Comparison of ENCODE assay signal across 8 mouse cellular contexts in genomic region chr11:78182450-78182849, GRCm38 (mm10). TPM values are rescaled to one million over a fixed set of nuclear protein-coding genes. Genes with fewer than 3 reads are reported as not detected.
DNase-seq lines count a peak whose midpoint lies in the region; ATAC-seq and TF ChIP-seq lines count a peak whose summit lies in the region.

No protein-coding gene starts in this region.

- peaks cover 53% of the 10 kb centered on the region for H3K4me1 ChIP-seq in kidney, embryonic 15.5 days
- peaks cover 13% of the 10 kb centered on the region for H3K4me1 ChIP-seq in bone marrow macrophage, adult 2 months (ENCODE audit: control insufficient read depth, insufficient read depth, low read length)
- peaks cover 54% of the 10 kb centered on the region for H3K4me1 ChIP-seq in hindbrain, embryonic 15.5 days (replicated peaks)
- H3K4me1 ChIP-seq in midbrain, embryonic 14.5 days (ENCODE audit: control insufficient read depth, insufficient read depth, low read length), result peaks cover 23% of the 10 kb centered on the region

- H3K9me3 ChIP-seq in kidney, embryonic 15.5 days (replicated peaks), result no peaks in the 10 kb centered on the region
- H3K9me3 ChIP-seq in hindbrain, embryonic 15.5 days, result no peaks in the 10 kb centered on the region
- H3K9me3 ChIP-seq in midbrain, embryonic 14.5 days (ENCODE audit: control insufficient read depth, low read length), result no peaks in the 10 kb centered on the region

- intact Hi-C loops in gastrocnemius, postnatal 36 days (cut with DNase I), result no loop called here

- 6% methylated on average over 7 of the region's 7 CpGs for WGBS in kidney, embryonic 15.5 days
- WGBS in hindbrain, embryonic 15.5 days, result 13% methylated on average over 7 of the region's 7 CpGs
- WGBS in midbrain, embryonic 14.5 days, result 8% methylated on average over 7 of the region's 7 CpGs

- TF ChIP-seq POLR2A in bone marrow macrophage, adult 2 months (IDR thresholded peaks at IDR 0.05; ENCODE audit: borderline replicate concordance, low read depth, low read length), result no peak

- H3K9ac ChIP-seq in kidney, embryonic 15.5 days, result peak overlapping the region; percentile 97
- peak overlapping the region; percentile 69 for H3K9ac ChIP-seq in hindbrain, embryonic 15.5 days
- peak overlapping the region; percentile 90 for H3K9ac ChIP-seq in midbrain, embryonic 14.5 days (replicated peaks; ENCODE audit: low read length)

- H3K27ac ChIP-seq in kidney, embryonic 15.5 days, result peak overlapping the region; percentile 96
- H3K27ac ChIP-seq in bone marrow macrophage, adult 2 months (ENCODE audit: insufficient read depth, low read depth, low read length), result peak overlapping the region; percentile 84
- peak overlapping the region; percentile 94 for H3K27ac ChIP-seq in hindbrain, embryonic 15.5 days (replicated peaks)
- peak overlapping the region; percentile 95; the same call in 1 of the 2 replicates for H3K27ac ChIP-seq in midbrain, embryonic 14.5 days (replicated peaks; ENCODE audit: low read depth, low read length)

- H3K4me3 ChIP-seq in kidney, embryonic 15.5 days (replicated peaks), result peak overlapping the region; percentile 95
- peak overlapping the region; percentile 88 for H3K4me3 ChIP-seq in bone marrow macrophage, adult 2 months (ENCODE audit: insufficient read depth, low read length)
- peak overlapping the region; percentile 59 for H3K4me3 ChIP-seq in hindbrain, embryonic 15.5 days
- peak overlapping the region; percentile 90 for H3K4me3 ChIP-seq in midbrain, embryonic 14.5 days (replicated peaks; ENCODE audit: low read depth, low read length)

- ATAC-seq in kidney, embryonic 15.5 days (replicated peaks; ENCODE audit: low FRiP score), result no peak
- no peak for ATAC-seq in hindbrain, embryonic 15.5 days (ENCODE audit: low FRiP score, low read depth)
- no peak for ATAC-seq in midbrain, embryonic 14.5 days (ENCODE audit: low FRiP score, low TSS enrichment)

- no peaks in the 10 kb centered on the region for H3K27me3 ChIP-seq in kidney, embryonic 15.5 days
- H3K27me3 ChIP-seq in hindbrain, embryonic 15.5 days, result no peaks in the 10 kb centered on the region
- H3K27me3 ChIP-seq in midbrain, embryonic 14.5 days (ENCODE audit: control insufficient read depth, insufficient read depth, low read length), result no peaks in the 10 kb centered on the region

- H3K4me2 ChIP-seq in kidney, embryonic 15.5 days, result peak overlapping the region; percentile 94
- peak overlapping the region; percentile 70 for H3K4me2 ChIP-seq in hindbrain, embryonic 15.5 days
- peak overlapping the region; percentile 83 for H3K4me2 ChIP-seq in midbrain, embryonic 14.5 days (ENCODE audit: low read length)

- no peak for TF ChIP-seq CTCF in bone marrow macrophage, adult 2 months (IDR thresholded peaks at IDR 0.05; ENCODE audit: low read depth, low read length)

- peaks cover 32% of the 10 kb centered on the region for H3K36me3 ChIP-seq in kidney, embryonic 15.5 days
- peaks cover 28% of the 10 kb centered on the region for H3K36me3 ChIP-seq in hindbrain, embryonic 15.5 days
- peaks cover 36% of the 10 kb centered on the region for H3K36me3 ChIP-seq in midbrain, embryonic 14.5 days (ENCODE audit: control insufficient read depth, insufficient read depth, low read length)

- DNase-seq in kidney, adult 9 months, result no peak
- no peak for DNase-seq in midbrain, embryonic 14.5 days
- no peak for DNase-seq in T-cell, adult 2 months (ENCODE audit: low spot score)
- DNase-seq in adrenal gland, adult 8-10 months, result no peak
- DNase-seq in gastrocnemius, postnatal 36 days, result no peak

RNA-seq across cellular contexts. Expression of gene Rpl23a, which starts 0.9 kb away (rescaled TPM):
- polyA plus RNA-seq in kidney, embryonic 15.5 days (2015; fragmentation: Nextera tagmentation; extraction: Ambion mirVana), result 1,327 and 1,492 TPM in 2 replicates
- polyA plus RNA-seq in bone marrow macrophage, adult 2 months (2012; ENCODE audit: insufficient read depth, insufficient read length, missing spikeins), result 867 and 1,013 TPM in 2 replicates
- 743 and 824 TPM in 2 replicates for polyA plus RNA-seq in hindbrain, embryonic 15.5 days (2015; fragmentation: Nextera tagmentation; extraction: Ambion mirVana)
- 977 and 1,164 TPM in 2 replicates for polyA plus RNA-seq in midbrain, embryonic 14.5 days (2014; fragmentation: Nextera tagmentation; extraction: Ambion mirVana)
- total RNA-seq in adrenal gland, adult 8-10 months (2022), result 1,000 to 10,000 TPM; 1,361 to 1,741 (median 1,547) TPM
- 100 to 1,000 TPM; 644 to 813 TPM for total RNA-seq in gastrocnemius, postnatal 36 days (2021)

RNA-seq across cellular contexts. Expression of gene Rab34, which starts 5.8 kb away (rescaled TPM):
- polyA plus RNA-seq in kidney, embryonic 15.5 days (2015; fragmentation: Nextera tagmentation; extraction: Ambion mirVana), result 113 and 132 TPM in 2 replicates
- 28.8 and 30.5 TPM in 2 replicates for polyA plus RNA-seq in bone marrow macrophage, adult 2 months (2012; ENCODE audit: insufficient read depth, insufficient read length, missing spikeins)
- polyA plus RNA-seq in hindbrain, embryonic 15.5 days (2015; fragmentation: Nextera tagmentation; extraction: Ambion mirVana), result 58.0 and 65.7 TPM in 2 replicates
- polyA plus RNA-seq in midbrain, embryonic 14.5 days (2014; fragmentation: Nextera tagmentation; extraction: Ambion mirVana), result 51.7 and 53.3 TPM in 2 replicates
- total RNA-seq in adrenal gland, adult 8-10 months (2022), result 100 to 1,000 TPM in 2 of 4 experiments, 10 to 100 TPM in 2; 72.8 to 116 (median 98.4) TPM
- 1 to 10 TPM; 4.2 to 4.5 TPM for total RNA-seq in gastrocnemius, postnatal 36 days (2021)

RNA-seq across cellular contexts. Expression of gene Tlcd1, which starts 5.9 kb away (rescaled TPM):
- polyA plus RNA-seq in kidney, embryonic 15.5 days (2015; fragmentation: Nextera tagmentation; extraction: Ambion mirVana), result 28.7 and 31.8 TPM in 2 replicates
- 2.2 and 2.5 TPM in 2 replicates for polyA plus RNA-seq in bone marrow macrophage, adult 2 months (2012; ENCODE audit: insufficient read depth, insufficient read length, missing spikeins)
- 12.8 and 13.2 TPM in 2 replicates for polyA plus RNA-seq in hindbrain, embryonic 15.5 days (2015; fragmentation: Nextera tagmentation; extraction: Ambion mirVana)
- 6.4 and 6.9 TPM in 2 replicates for polyA plus RNA-seq in midbrain, embryonic 14.5 days (2014; fragmentation: Nextera tagmentation; extraction: Ambion mirVana)
- total RNA-seq in adrenal gland, adult 8-10 months (2022), result 10 to 100 TPM; 54.5 to 65.1 (median 61.2) TPM
- 1 to 10 TPM in 1 of 2 experiments, under 1 TPM in 1; 0.99 to 1.4 TPM for total RNA-seq in gastrocnemius, postnatal 36 days (2021)

RNA-seq across cellular contexts. Expression of gene Nek8, which starts 6.0 kb away (rescaled TPM):
- polyA plus RNA-seq in kidney, embryonic 15.5 days (2015; fragmentation: Nextera tagmentation; extraction: Ambion mirVana), result 21.1 and 25.0 TPM in 2 replicates
- polyA plus RNA-seq in bone marrow macrophage, adult 2 months (2012; ENCODE audit: insufficient read depth, insufficient read length, missing spikeins), result 4.8 and 5.2 TPM in 2 replicates
- polyA plus RNA-seq in hindbrain, embryonic 15.5 days (2015; fragmentation: Nextera tagmentation; extraction: Ambion mirVana), result 7.5 and 8.5 TPM in 2 replicates
- 3.9 and 4.2 TPM in 2 replicates for polyA plus RNA-seq in midbrain, embryonic 14.5 days (2014; fragmentation: Nextera tagmentation; extraction: Ambion mirVana)
- 10 to 100 TPM; 10.7 to 29.6 (median 21.6) TPM for total RNA-seq in adrenal gland, adult 8-10 months (2022)
- total RNA-seq in gastrocnemius, postnatal 36 days (2021), result under 1 TPM; 0.59 to 0.64 TPM

RNA-seq across cellular contexts. Expression of gene Proca1, which starts 10.7 kb away (rescaled TPM):
- polyA plus RNA-seq in kidney, embryonic 15.5 days (2015; fragmentation: Nextera tagmentation; extraction: Ambion mirVana), result 3.1 and 4.3 TPM in 2 replicates
- 0.92 TPM in 1 of 2 replicates, not detected in the other for polyA plus RNA-seq in bone marrow macrophage, adult 2 months (2012; ENCODE audit: insufficient read depth, insufficient read length, missing spikeins)
- 3.1 and 3.2 TPM in 2 replicates for polyA plus RNA-seq in hindbrain, embryonic 15.5 days (2015; fragmentation: Nextera tagmentation; extraction: Ambion mirVana)
- 0.97 and 1.0 TPM in 2 replicates for polyA plus RNA-seq in midbrain, embryonic 14.5 days (2014; fragmentation: Nextera tagmentation; extraction: Ambion mirVana)
- 10 to 100 TPM; 10.1 to 12.9 (median 11.9) TPM for total RNA-seq in adrenal gland, adult 8-10 months (2022)
- total RNA-seq in gastrocnemius, postnatal 36 days (2021), result under 1 TPM in 1 of 2 experiments, not detected in 1; 0.74 TPM
